Mouse (Mus musculus) thymus, adult 2 months (tissue): ENCODE measurements around the gene Xirp2.

ENCODE experiments used
- CTCF ChIP-seq: fragments of 200-500 bp; IDR thresholded peaks from 2 replicates; pipeline ENCODE4 v1.5.1; 2012; ENCODE audit warnings: mild to moderate bottlenecking, control low read depth, low read length, moderate library complexity, borderline replicate concordance; ENCODE audit not compliant: control insufficient read depth, poor library complexity, insufficient read depth; ENCODE audit errors: extremely low read depth
- POLR2A ChIP-seq: fragments of 200-500 bp; IDR thresholded peaks from 2 replicates; pipeline ENCODE4 v1.6.1; 2012; ENCODE audit warnings: mild to moderate bottlenecking, low read length, control low read depth, moderate library complexity; ENCODE audit not compliant: control insufficient read depth, poor library complexity, insufficient read depth; ENCODE audit errors: extremely low read depth

DNA sequence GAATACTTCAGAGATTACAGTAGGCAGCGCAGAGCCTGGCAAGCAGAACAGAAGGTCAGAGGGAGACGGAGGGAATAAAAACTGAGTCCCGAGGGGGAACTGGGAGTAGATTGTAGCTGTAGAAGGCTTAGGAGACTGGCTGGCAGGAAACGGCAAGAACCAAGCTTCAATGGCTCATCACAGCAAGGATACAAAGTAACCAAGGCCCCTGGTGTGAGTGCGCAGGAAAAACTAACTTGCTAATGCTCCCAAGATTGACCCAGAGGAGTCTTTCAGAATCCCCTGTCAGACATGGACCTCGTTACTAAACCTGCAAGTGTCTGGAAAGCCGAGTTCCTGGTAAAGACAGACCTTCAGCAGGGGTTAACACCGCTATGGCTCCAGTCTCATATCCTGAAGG is 98.6 kb downstream of the Xirp2 start:
- TF ChIP-seq POLR2A (no peak), CTCF (no peak)
